Mouse (Mus musculus) hindbrain, embryonic 14.5 days (tissue): ENCODE measurements around the gene Stk10. TPM values are rescaled to one million over a fixed set of nuclear protein-coding genes. Genes with fewer than 3 reads are reported as not detected.

ENCODE experiments used
- ATAC-seq: fragments of 200-750 bp; cut with Nextera tagmentation; 2 replicates; pipeline ENCODE4 v1.8.0; 2017; ENCODE audit warnings: moderate number of reproducible peaks, mild to moderate bottlenecking, moderate TSS enrichment, moderate library complexity; ENCODE audit not compliant: low FRiP score
- DNase-seq: peaks from one replicate; pipeline ENCODE4 v3.0.0-alpha.2; 2015; ENCODE audit warnings: low spot score
- H3K27ac ChIP-seq: fragments of 300-500 bp; sonication (generic); 2 replicates; pipeline ENCODE4 v1.5.1; 2014; ENCODE audit warnings: mild to moderate bottlenecking, moderate library complexity
- H3K27me3 ChIP-seq: fragments of 300-500 bp; sonication (generic); 2 replicates; pipeline ENCODE4 v1.6.1; 2014; ENCODE audit warnings: mild to moderate bottlenecking, low read length, mixed read lengths; ENCODE audit not compliant: control insufficient read depth, insufficient read depth
- H3K36me3 ChIP-seq: fragments of 300-500 bp; sonication (generic); replicated peaks from 2 replicates; pipeline ENCODE4 v1.6.1; 2014; ENCODE audit not compliant: control insufficient read depth, insufficient read depth
- H3K4me1 ChIP-seq: fragments of 300-500 bp; sonication (generic); replicated peaks from 2 replicates; pipeline ENCODE4 v1.6.1; 2014; ENCODE audit warnings: antibody characterized with exemption, low read length, mixed read lengths; ENCODE audit not compliant: control insufficient read depth, insufficient read depth
- H3K4me2 ChIP-seq: fragments of 300-500 bp; sonication (generic); replicated peaks from 2 replicates; pipeline ENCODE4 v1.6.1; 2014; ENCODE audit warnings: mild to moderate bottlenecking, moderate library complexity
- H3K4me3 ChIP-seq: fragments of 300-500 bp; sonication (generic); replicated peaks from 2 replicates; pipeline ENCODE4 v1.5.1; 2014; ENCODE audit warnings: mild to moderate bottlenecking, low read length
- H3K9ac ChIP-seq: fragments of 300-500 bp; sonication (generic); 2 replicates; pipeline ENCODE4 v1.6.1; 2014
- H3K9me3 ChIP-seq: fragments of 300-500 bp; sonication (generic); 2 replicates; pipeline ENCODE4 v1.6.1; 2016; ENCODE audit warnings: low read length; ENCODE audit not compliant: control insufficient read depth
- WGBS: fragments of 180-500 bp; shearing (Covaris S2); extraction: QIAGEN DNeasy Blood & Tissue Kit; methylation state at CpG from one replicate; pipeline ENCODE4 v1.1.7; 2014; 5-methylcytosine and 5-hydroxymethylcytosine counted together
- polyA plus RNA-seq: library from polyadenylated mRNA; unstranded; fragments of >200 nt; fragmentation: Nextera tagmentation; extraction: Ambion mirVana; gene quantifications from 2 replicates; pipeline ENCODE4 v1.2.1, GENCODE M21; 2014

Gene Stk10
- polyA plus RNA-seq, 1 experiment from 2014 or later: 2.2 TPM

GRCm38 (mm10) chr11:32588090-32588891, 55.2 kb downstream of the Stk10 start:
- 31% methylated on average over 15 of the region's 15 CpGs for WGBS
- 0 out of 2 replicates have a peak overlapping the region, but pooled peaks have one; percentile 0 for H3K4me2 ChIP-seq
- no peaks in the 10 kb centered on the region for H3K27me3 ChIP-seq
- ATAC-seq (peak; percentile 53), DNase-seq (peak; percentile 90)
- no peaks in the 10 kb centered on the region; the same call in 1 of the 2 replicates for H3K4me1 ChIP-seq
- peak overlapping the region; percentile 47 for H3K9ac ChIP-seq
- no peaks in the 10 kb centered on the region for H3K9me3 ChIP-seq
- H3K4me3 ChIP-seq: no peak overlapping the region
- no peaks in the 10 kb centered on the region for H3K36me3 ChIP-seq
- H3K27ac ChIP-seq: no peak overlapping the region

- peak overlapping the region; percentile 47; the same call in 1 of the 2 replicates for H3K9ac ChIP-seq
- H3K27ac ChIP-seq: no peak overlapping the region
- ATAC-seq: peak; percentile 56
- no peak overlapping the region for H3K4me2 ChIP-seq
- no peaks in the 10 kb centered on the region for H3K9me3 ChIP-seq
- H3K27me3 ChIP-seq: no peaks in the 10 kb centered on the region
- 83% methylated on average over 11 of the region's 11 CpGs for WGBS
- no peaks in the 10 kb centered on the region for H3K36me3 ChIP-seq
- H3K4me3 ChIP-seq: no peak overlapping the region
- DNase-seq: no peak
- no peaks in the 10 kb centered on the region; the same call in 1 of the 2 replicates for H3K4me1 ChIP-seq
These were observed 55.7 kb downstream of the Stk10 start for GRCm38 (mm10) chr11:32588892-32589172.

- no peak overlapping the region for H3K27ac ChIP-seq
These were observed 56.1 kb downstream of the Stk10 start for GRCm38 (mm10) chr11:32589201-32589600.

GRCm38 (mm10) chr11:32589791-32590190, 56.7 kb downstream of the Stk10 start:
- Histone ChIP-seq H3K4me1 (no peaks in the 10 kb centered on the region; the same call in 1 of the 2 replicates), H3K27ac (no peak overlapping the region), H3K27me3 (no peaks in the 10 kb centered on the region), H3K9ac (no peak overlapping the region), H3K4me3 (no peak overlapping the region), H3K4me2 (no peak overlapping the region), H3K9me3 (no peaks in the 10 kb centered on the region), H3K36me3 (no peaks in the 10 kb centered on the region)
- no peak for DNase-seq
- ATAC-seq: no peak
- WGBS: 86% methylated on average over 8 of the region's 8 CpGs

More at GRCm38 (mm10) chr11:32589201-32589600, 56.1 kb downstream of the Stk10 start:
- H3K9me3 ChIP-seq: no peaks in the 10 kb centered on the region
- no peak overlapping the region for H3K4me3 ChIP-seq
- H3K4me2 ChIP-seq: no peak overlapping the region
- H3K27me3 ChIP-seq: no peaks in the 10 kb centered on the region
- ATAC-seq (no peak), DNase-seq (no peak)
- H3K9ac ChIP-seq: no peak overlapping the region
- no peaks in the 10 kb centered on the region; the same call in 1 of the 2 replicates for H3K4me1 ChIP-seq
- no peaks in the 10 kb centered on the region for H3K36me3 ChIP-seq
- WGBS: 92% methylated on average over 12 of the region's 12 CpGs

GRCm38 (mm10) chr11:32590205-32590604, 57.1 kb downstream of the Stk10 start:
- Histone ChIP-seq H3K9me3 (no peaks in the 10 kb centered on the region), H3K4me1 (no peaks in the 10 kb centered on the region; the same call in 1 of the 2 replicates), H3K4me2 (no peak overlapping the region), H3K27me3 (no peaks in the 10 kb centered on the region), H3K36me3 (no peaks in the 10 kb centered on the region), H3K4me3 (no peak overlapping the region), H3K9ac (no peak overlapping the region), H3K27ac (no peak overlapping the region)
- no peak for ATAC-seq
- WGBS: 83% methylated on average over 6 of the region's 6 CpGs
- no peak for DNase-seq

- ATAC-seq: peak; percentile 46; the same call in 1 of the 2 replicates
These were observed 59.1 kb downstream of the Stk10 start for GRCm38 (mm10) chr11:32591921-32592850.

GRCm38 (mm10) chr11:32593081-32593480, 60.0 kb downstream of the Stk10 start:
- H3K4me2 ChIP-seq: no peak overlapping the region
- 78% methylated on average over 7 of the region's 7 CpGs for WGBS
- H3K9ac ChIP-seq: no peak overlapping the region
- H3K4me1 ChIP-seq: no peaks in the 10 kb centered on the region; the same call in 1 of the 2 replicates
- no peak overlapping the region for H3K27ac ChIP-seq
- H3K27me3 ChIP-seq: no peaks in the 10 kb centered on the region
- ATAC-seq (no peak), DNase-seq (no peak)
- H3K36me3 ChIP-seq: no peaks in the 10 kb centered on the region
- no peak overlapping the region for H3K4me3 ChIP-seq
- 0 out of 2 replicates have a peak, but pooled peaks cover 3% of the 10 kb centered on the region for H3K9me3 ChIP-seq

More at GRCm38 (mm10) chr11:32591921-32592850, 59.1 kb downstream of the Stk10 start:
- no peak overlapping the region for H3K4me2 ChIP-seq
- no peak overlapping the region for H3K9ac ChIP-seq
- 66% methylated on average over 12 of the region's 12 CpGs for WGBS
- 0 out of 2 replicates have a peak, but pooled peaks cover 3% of the 10 kb centered on the region for H3K9me3 ChIP-seq
- no peaks in the 10 kb centered on the region; the same call in 1 of the 2 replicates for H3K4me1 ChIP-seq
- no peaks in the 10 kb centered on the region for H3K27me3 ChIP-seq
- no peak overlapping the region for H3K4me3 ChIP-seq
- no peaks in the 10 kb centered on the region for H3K36me3 ChIP-seq
- DNase-seq: no peak
- H3K27ac ChIP-seq: no peak overlapping the region

- no peak overlapping the region for H3K27ac ChIP-seq
- 0 out of 2 replicates have a peak, but pooled peaks cover 3% of the 10 kb centered on the region for H3K9me3 ChIP-seq
- H3K4me3 ChIP-seq: no peak overlapping the region
- H3K9ac ChIP-seq: no peak overlapping the region
- no peaks in the 10 kb centered on the region for H3K27me3 ChIP-seq
- no peak for DNase-seq
- 95% methylated on average over 4 of the region's 4 CpGs for WGBS
- no peaks in the 10 kb centered on the region for H3K4me1 ChIP-seq
- H3K36me3 ChIP-seq: no peaks in the 10 kb centered on the region
- H3K4me2 ChIP-seq: no peak overlapping the region
- ATAC-seq: no peak
These were observed 61.0 kb downstream of the Stk10 start for GRCm38 (mm10) chr11:32594122-32594521.

GRCm38 (mm10) chr11:32600371-32600770, 67.3 kb downstream of the Stk10 start:
- WGBS: 93% methylated on average over 6 of the region's 6 CpGs
- Histone ChIP-seq H3K9me3 (0 out of 2 replicates have a peak, but pooled peaks cover 3% of the 10 kb centered on the region), H3K9ac (no peak overlapping the region), H3K27me3 (no peaks in the 10 kb centered on the region), H3K4me1 (peaks cover 10% of the 10 kb centered on the region; the same call in 1 of the 2 replicates), H3K27ac (no peak overlapping the region), H3K36me3 (no peaks in the 10 kb centered on the region), H3K4me2 (no peak overlapping the region), H3K4me3 (no peak overlapping the region)
- ATAC-seq: no peak
- no peak for DNase-seq
